Mouse (Mus musculus) lung, postnatal 0 days (tissue): ENCODE results near the gene Spock1.

Experiments
- CTCF ChIP-seq: IDR thresholded peaks from 2 replicates; pipeline ENCODE4 v1.5.1; 2016; ENCODE audit warnings: antibody characterized with exemption, mild to moderate bottlenecking
- EP300 ChIP-seq: IDR thresholded peaks from 2 replicates; pipeline ENCODE4 v1.6.1; 2016; ENCODE audit warnings: antibody characterized with exemption, mild to moderate bottlenecking, control low read depth

DNA sequence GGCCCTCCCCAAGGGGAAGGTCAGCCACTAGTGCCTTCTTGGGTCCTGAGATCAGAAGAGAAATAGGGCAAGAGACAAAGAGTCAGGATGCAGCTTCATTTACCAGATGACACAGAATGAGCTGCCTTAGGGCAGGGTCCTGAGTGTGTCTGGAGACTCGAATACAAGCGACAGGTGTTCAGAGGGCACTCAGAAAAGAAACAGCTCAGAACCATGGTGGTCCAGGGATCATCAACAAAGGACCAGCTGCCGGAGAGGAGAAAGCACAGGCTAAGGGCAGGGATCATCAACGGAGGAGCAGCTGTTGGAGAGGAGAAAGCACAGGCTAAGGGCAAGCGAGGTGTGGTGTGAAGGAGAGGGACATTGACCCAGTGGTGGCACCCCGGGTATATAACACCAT is 136.1 kb downstream of the Spock1 start:
- TF ChIP-seq CTCF (no peak), EP300 (no peak)
